In genomic region chr5:25529529-25530421, GRCm38 (mm10) we compare ENCODE assay signal across 8 mouse cellular contexts. TPM values are rescaled to one million over a fixed set of nuclear protein-coding genes. Genes with fewer than 3 reads are reported as not detected.
DNase-seq lines count a peak whose midpoint lies in the region; ATAC-seq and TF ChIP-seq lines count a peak whose summit lies in the region.

No protein-coding gene starts in this region.

- under 1% methylated on average over 87 of the region's 87 CpGs for WGBS in forebrain, embryonic 10.5 days
- under 1% methylated on average over 76 of the region's 87 CpGs for WGBS in heart, embryonic 15.5 days
- WGBS in liver, embryonic 14.5 days (ENCODE audit: insufficient replicate concordance), result under 1% methylated on average over 80 of the region's 87 CpGs
- WGBS in neural tube, embryonic 11.5 days, result under 1% methylated on average over 76 of the region's 87 CpGs
- WGBS in stomach, postnatal 0 days, result under 1% methylated on average over 55 of the region's 87 CpGs

- no peaks in the 10 kb centered on the region for H3K27me3 ChIP-seq in forebrain, embryonic 10.5 days (ENCODE audit: poor library complexity, severe bottlenecking)
- H3K27me3 ChIP-seq in heart, embryonic 15.5 days, result no peaks in the 10 kb centered on the region
- no peaks in the 10 kb centered on the region for H3K27me3 ChIP-seq in liver, embryonic 14.5 days (ENCODE audit: control insufficient read depth, insufficient read depth, low read length)
- H3K27me3 ChIP-seq in neural tube, embryonic 11.5 days (ENCODE audit: control insufficient read depth, insufficient read depth, low read length), result no peaks in the 10 kb centered on the region
- H3K27me3 ChIP-seq in stomach, postnatal 0 days (ENCODE audit: control insufficient read depth, insufficient read depth, low read length), result no peaks in the 10 kb centered on the region

- H3K9me3 ChIP-seq in forebrain, embryonic 10.5 days, result no peaks in the 10 kb centered on the region
- no peaks in the 10 kb centered on the region for H3K9me3 ChIP-seq in heart, embryonic 15.5 days (replicated peaks)
- no peaks in the 10 kb centered on the region for H3K9me3 ChIP-seq in liver, embryonic 14.5 days (ENCODE audit: control insufficient read depth, low read length)
- no peaks in the 10 kb centered on the region for H3K9me3 ChIP-seq in neural tube, embryonic 11.5 days (ENCODE audit: control insufficient read depth, low read length)
- H3K9me3 ChIP-seq in stomach, postnatal 0 days (ENCODE audit: control insufficient read depth, low read length), result no peaks in the 10 kb centered on the region

- H3K9ac ChIP-seq in heart, embryonic 15.5 days, result peak overlapping the region; percentile 78
- H3K9ac ChIP-seq in liver, embryonic 14.5 days (replicated peaks), result peak overlapping the region; percentile 89
- peak overlapping the region; percentile 75 for H3K9ac ChIP-seq in neural tube, embryonic 11.5 days (ENCODE audit: low read length)
- peak overlapping the region; percentile 81 for H3K9ac ChIP-seq in stomach, postnatal 0 days (ENCODE audit: low read length)

- H3K36me3 ChIP-seq in forebrain, embryonic 10.5 days (replicated peaks), result no peaks in the 10 kb centered on the region
- H3K36me3 ChIP-seq in heart, embryonic 15.5 days, result no peaks in the 10 kb centered on the region
- H3K36me3 ChIP-seq in liver, embryonic 14.5 days (replicated peaks; ENCODE audit: control insufficient read depth, insufficient read depth, low read depth), result no peaks in the 10 kb centered on the region
- H3K36me3 ChIP-seq in neural tube, embryonic 11.5 days (ENCODE audit: control insufficient read depth, insufficient read depth, low read length), result no peaks in the 10 kb centered on the region
- H3K36me3 ChIP-seq in stomach, postnatal 0 days (ENCODE audit: control insufficient read depth, insufficient read depth, low read length), result no peaks in the 10 kb centered on the region

- no peak for TF ChIP-seq EP300 in liver, embryonic 14.5 days (IDR thresholded peaks at IDR 0.05; ENCODE audit: low read depth)
- TF ChIP-seq EP300 in stomach, postnatal 0 days (optimal IDR thresholded peaks at IDR 0.05), result no peak

- peak overlapping the region; percentile 73 for H3K4me3 ChIP-seq in forebrain, embryonic 10.5 days
- peak overlapping the region; percentile 86 for H3K4me3 ChIP-seq in heart, embryonic 15.5 days
- H3K4me3 ChIP-seq in liver, embryonic 14.5 days (ENCODE audit: insufficient read depth in 1 of 2, low read depth in 2 of 2, low read length in 2 of 2), result peak overlapping the region; percentile 84 to 90
- H3K4me3 ChIP-seq in neural tube, embryonic 11.5 days (ENCODE audit: low read depth, low read length), result peak overlapping the region; percentile 58
- H3K4me3 ChIP-seq in stomach, postnatal 0 days (ENCODE audit: low read depth, low read length), result peak overlapping the region; percentile 73

- peak; percentile 46; the same call in 1 of the 2 replicates for TF ChIP-seq CTCF in liver, embryonic 14.5 days (IDR thresholded peaks at IDR 0.05; ENCODE audit: low read depth)
- peak; percentile 49 for TF ChIP-seq CTCF in stomach, postnatal 0 days (IDR thresholded peaks at IDR 0.05; ENCODE audit: low read depth)

- DNase-seq in CD8-positive naive resting alpha-beta T cell, adult 2 months (ENCODE audit: low read depth in 2 of 2, low spot score in 2 of 2), result peak; percentile 96
- peak; percentile 98 for DNase-seq in c-Kit-positive CD71-negative TER-119-negative erythroid progenitor cells, embryonic 14.5 days (ENCODE audit: low read depth)
- peak; percentile 100 for DNase-seq in forebrain, embryonic 10.5 days (ENCODE audit: extremely low spot score, low spot score)
- peak; percentile 100 for DNase-seq in kidney, postnatal 25 days
- peak; percentile 99 for DNase-seq in liver, embryonic 14.5 days (ENCODE audit: low read depth in 3 of 3, low spot score in 3 of 3)
- DNase-seq in neural tube, embryonic 11.5 days (ENCODE audit: low spot score), result peak; percentile 100
- peak; percentile 100 for DNase-seq in stomach, postnatal 0 days (ENCODE audit: low spot score)

- peak overlapping the region; percentile 94 for H3K27ac ChIP-seq in forebrain, embryonic 10.5 days
- H3K27ac ChIP-seq in heart, embryonic 15.5 days, result peak overlapping the region; percentile 98
- peak overlapping the region; percentile 89 for H3K27ac ChIP-seq in liver, embryonic 14.5 days
- H3K27ac ChIP-seq in neural tube, embryonic 11.5 days (ENCODE audit: low read depth, low read length), result peak overlapping the region; percentile 89
- peak overlapping the region; percentile 98 for H3K27ac ChIP-seq in stomach, postnatal 0 days (replicated peaks)

- H3K4me2 ChIP-seq in heart, embryonic 15.5 days, result peak overlapping the region; percentile 70
- peak overlapping the region; percentile 85 for H3K4me2 ChIP-seq in liver, embryonic 14.5 days (ENCODE audit: low read depth)
- peak overlapping the region; percentile 67 for H3K4me2 ChIP-seq in neural tube, embryonic 11.5 days (ENCODE audit: low read depth)
- peak overlapping the region; percentile 79 for H3K4me2 ChIP-seq in stomach, postnatal 0 days (replicated peaks; ENCODE audit: low read depth)

- peak; percentile 99 for ATAC-seq in heart, embryonic 15.5 days (replicated peaks; ENCODE audit: insufficient number of reproducible peaks, insufficient read depth, low FRiP score, low read depth)
- ATAC-seq in liver, embryonic 14.5 days (ENCODE audit: insufficient read depth), result peak; percentile 98
- ATAC-seq in neural tube, embryonic 11.5 days (ENCODE audit: insufficient read depth, low FRiP score, low TSS enrichment), result peak; percentile 100
- ATAC-seq in stomach, postnatal 0 days (ENCODE audit: low FRiP score, low TSS enrichment), result peak; percentile 97

- peaks cover 25% of the 10 kb centered on the region for H3K4me1 ChIP-seq in forebrain, embryonic 10.5 days
- H3K4me1 ChIP-seq in heart, embryonic 15.5 days (replicated peaks), result peaks cover 15% of the 10 kb centered on the region
- peaks cover 12 to 21% of the 10 kb centered on the region in 2 experiments for H3K4me1 ChIP-seq in liver, embryonic 14.5 days (replicated peaks; ENCODE audit: control insufficient read depth in 2 of 2, insufficient read depth in 2 of 2, low read length in 1 of 2)
- no peaks in the 10 kb centered on the region for H3K4me1 ChIP-seq in neural tube, embryonic 11.5 days (ENCODE audit: control insufficient read depth, insufficient read depth, low read length)
- 0 out of 2 replicates have a peak, but pooled peaks cover 2% of the 10 kb centered on the region for H3K4me1 ChIP-seq in stomach, postnatal 0 days (replicated peaks; ENCODE audit: control insufficient read depth, insufficient read depth)

RNA-seq across cellular contexts. Expression of gene Cct8l1, which starts 13.9 kb away (rescaled TPM):
- polyA plus RNA-seq in forebrain, embryonic 10.5 days (2016; fragmentation: Nextera tagmentation; extraction: Ambion mirVana), result not detected in 2 replicates
- 0.15 TPM in 1 of 2 replicates, not detected in the other for polyA plus RNA-seq in heart, embryonic 15.5 days (2015; fragmentation: Nextera tagmentation; extraction: Ambion mirVana)
- polyA plus RNA-seq in liver, embryonic 14.5 days (2012; rRNA removed), result not detected in 2 replicates
- polyA plus RNA-seq in liver, embryonic 14.5 days (2014; fragmentation: Nextera tagmentation; extraction: Ambion mirVana), result not detected in 2 replicates
- polyA plus RNA-seq in neural tube, embryonic 11.5 days (2014; fragmentation: Nextera tagmentation; extraction: Ambion mirVana), result not detected in 2 replicates
- polyA plus RNA-seq in stomach, postnatal 0 days (2015; fragmentation: Nextera tagmentation; extraction: Ambion mirVana), result 0.05 and 0.06 TPM in 2 replicates

RNA-seq across cellular contexts. Expression of gene Kmt2c, which starts 31.2 kb away (rescaled TPM):
- polyA plus RNA-seq in forebrain, embryonic 10.5 days (2016; fragmentation: Nextera tagmentation; extraction: Ambion mirVana), result 9.9 and 12.0 TPM in 2 replicates
- 7.3 and 8.7 TPM in 2 replicates for polyA plus RNA-seq in heart, embryonic 15.5 days (2015; fragmentation: Nextera tagmentation; extraction: Ambion mirVana)
- polyA plus RNA-seq in liver, embryonic 14.5 days (2012; rRNA removed), result 5.7 and 7.1 TPM in 2 replicates
- 7.1 and 7.5 TPM in 2 replicates for polyA plus RNA-seq in liver, embryonic 14.5 days (2014; fragmentation: Nextera tagmentation; extraction: Ambion mirVana)
- polyA plus RNA-seq in neural tube, embryonic 11.5 days (2014; fragmentation: Nextera tagmentation; extraction: Ambion mirVana), result 18.7 and 19.8 TPM in 2 replicates
- 7.6 and 8.3 TPM in 2 replicates for polyA plus RNA-seq in stomach, postnatal 0 days (2015; fragmentation: Nextera tagmentation; extraction: Ambion mirVana)

Comparison
In these comparisons a context has a peak if more than half of its experiments do, and no peak if none do; other contexts are left out.
1. Peak in every context shown above with its lines: DNase-seq, ATAC-seq, H3K4me3 ChIP-seq and H3K27ac ChIP-seq.